Mouse (Mus musculus) A20 (cell line): ENCODE measurements around the gene B3galt1.

Experiments
- DNase-seq: peaks from one replicate; pipeline ENCODE4 v3.0.0-alpha.2; 2011; ENCODE audit warnings: low read depth, low spot score

B3galt1 gene

DNA sequence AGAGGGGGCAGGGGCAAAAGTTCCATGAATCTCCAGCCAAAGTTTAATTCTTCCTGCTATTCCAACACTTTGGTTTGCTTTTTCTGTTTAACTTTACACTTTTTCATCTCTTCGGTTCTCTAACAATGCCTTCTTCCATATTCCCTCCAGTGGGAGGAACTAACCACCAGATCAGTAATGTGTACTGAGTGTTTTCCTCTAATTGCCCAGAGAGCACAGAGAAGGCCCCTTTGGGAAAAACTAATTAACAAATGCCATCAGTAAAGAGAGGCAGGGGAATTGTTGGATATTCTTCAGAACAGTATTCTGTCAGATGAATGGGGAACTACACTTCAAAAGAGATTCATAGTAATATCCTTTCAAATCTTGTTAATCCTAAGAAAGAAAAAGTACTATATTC lies 338.1 kb downstream of the B3galt1 start:
- no peak for DNase-seq

DNA sequence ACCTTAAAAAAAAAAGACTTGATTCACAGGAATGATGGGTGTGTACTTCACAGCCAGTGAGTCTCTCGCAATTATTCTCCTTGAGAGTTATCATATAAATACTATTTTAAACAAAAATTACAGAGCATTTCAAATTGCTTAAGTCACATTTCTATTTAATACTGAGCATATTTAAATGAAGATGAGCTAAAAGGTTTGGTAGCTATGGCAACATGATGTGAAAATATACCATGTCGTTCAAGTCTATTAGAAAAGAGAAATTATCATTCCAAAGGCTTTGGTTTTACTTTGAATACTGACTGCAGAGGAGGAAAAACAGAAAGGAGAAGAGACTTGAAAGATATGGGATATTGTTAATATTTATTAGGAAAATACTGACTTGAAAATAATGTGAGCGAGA lies 366.3 kb downstream of the B3galt1 start:
- DNase-seq: no peak

DNA sequence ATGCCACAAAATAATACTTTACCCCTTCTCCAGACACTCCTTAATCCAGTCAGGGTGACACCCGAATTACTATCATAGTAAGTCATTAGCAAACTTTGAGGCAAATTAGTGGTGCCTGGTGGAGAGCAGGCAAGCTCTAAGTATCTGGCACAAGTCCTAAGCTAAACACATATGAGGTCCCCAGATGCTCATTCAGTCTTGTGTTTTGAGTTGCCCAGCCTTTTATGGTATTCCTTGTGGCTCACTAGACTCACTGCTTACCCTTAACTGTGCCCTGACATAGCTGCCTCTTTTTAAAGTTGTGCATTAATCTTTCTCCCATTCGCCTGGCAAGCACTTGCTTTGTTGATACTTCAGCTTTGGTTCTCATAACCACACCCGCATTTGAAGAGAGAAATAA lies 382.7 kb downstream of the B3galt1 start:
- no peak for DNase-seq

DNA sequence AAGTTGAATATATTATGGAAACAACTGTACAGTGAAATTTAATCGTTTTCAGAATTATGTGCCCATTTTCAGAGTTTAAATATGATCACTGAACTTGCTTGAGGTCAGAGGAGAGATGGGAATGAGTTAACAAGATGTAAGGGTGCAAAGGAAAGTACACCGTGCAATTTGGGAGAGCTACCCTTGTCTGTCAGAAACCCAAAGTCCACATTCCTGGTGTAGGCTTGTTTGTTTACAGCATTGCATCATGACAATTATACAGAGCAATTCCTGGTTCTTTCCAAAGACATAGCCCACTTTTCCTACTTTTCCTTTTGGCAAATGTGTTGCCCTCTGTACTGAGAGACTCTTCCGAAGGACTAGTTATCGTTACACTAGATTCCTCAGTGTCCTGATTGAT lies 390.5 kb downstream of the B3galt1 start:
- DNase-seq: no peak

GRCm38 (mm10) chr2:67957561-67957960 lies 391.9 kb downstream of the B3galt1 start:
- DNase-seq: no peak

GRCm38 (mm10) chr2:67960711-67961110 lies 395.0 kb downstream of the B3galt1 start:
- DNase-seq: no peak

- DNase-seq: no peak
Measured at GRCm38 (mm10) chr2:67968812-67969211, 403.1 kb downstream of the B3galt1 start.

DNA sequence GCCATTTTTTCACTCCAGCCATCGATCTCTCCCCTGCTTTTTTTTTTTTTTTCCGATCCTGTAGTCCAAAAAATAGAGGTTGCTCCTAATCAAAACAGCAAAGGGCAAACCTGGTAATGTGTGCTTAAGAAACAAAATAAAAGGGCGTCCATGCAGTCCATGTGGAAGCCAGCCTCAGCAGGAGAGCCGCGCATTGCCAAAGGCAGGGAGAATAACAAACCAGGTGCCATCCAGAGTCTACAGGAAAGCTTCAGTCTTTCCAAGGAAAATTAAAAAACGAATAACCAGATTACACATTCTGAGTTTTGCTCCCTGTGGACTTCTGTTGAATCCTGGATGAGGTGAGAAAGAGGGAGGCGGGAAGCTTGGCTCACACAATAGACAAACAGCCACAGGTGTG lies 405.4 kb downstream of the B3galt1 start:
- no peak for DNase-seq

- no peak for DNase-seq
Measured at GRCm38 (mm10) chr2:67971576-67971975, 405.9 kb downstream of the B3galt1 start.

DNA sequence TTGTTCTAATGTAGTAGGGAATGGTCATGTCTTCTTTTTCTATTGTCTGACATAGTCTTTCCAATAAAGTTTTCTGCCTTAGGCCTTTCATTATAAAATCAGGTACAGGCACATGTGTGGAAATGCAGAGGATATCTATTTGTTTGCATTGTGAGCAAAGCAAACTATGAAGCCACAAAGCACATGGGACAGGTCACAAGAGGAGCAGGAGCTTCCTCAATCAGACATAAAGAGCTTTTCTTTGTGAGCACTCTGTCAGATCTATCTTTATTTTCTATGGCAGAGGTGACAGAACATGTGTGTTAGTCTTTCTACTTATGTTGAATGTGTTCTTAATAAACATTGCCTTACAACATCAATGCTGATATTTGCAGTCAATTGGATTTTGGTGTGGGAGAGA lies 410.1 kb downstream of the B3galt1 start:
- DNase-seq: no peak

- no peak for DNase-seq
Measured at GRCm38 (mm10) chr2:67976488-67976887, 410.8 kb downstream of the B3galt1 start.

DNA sequence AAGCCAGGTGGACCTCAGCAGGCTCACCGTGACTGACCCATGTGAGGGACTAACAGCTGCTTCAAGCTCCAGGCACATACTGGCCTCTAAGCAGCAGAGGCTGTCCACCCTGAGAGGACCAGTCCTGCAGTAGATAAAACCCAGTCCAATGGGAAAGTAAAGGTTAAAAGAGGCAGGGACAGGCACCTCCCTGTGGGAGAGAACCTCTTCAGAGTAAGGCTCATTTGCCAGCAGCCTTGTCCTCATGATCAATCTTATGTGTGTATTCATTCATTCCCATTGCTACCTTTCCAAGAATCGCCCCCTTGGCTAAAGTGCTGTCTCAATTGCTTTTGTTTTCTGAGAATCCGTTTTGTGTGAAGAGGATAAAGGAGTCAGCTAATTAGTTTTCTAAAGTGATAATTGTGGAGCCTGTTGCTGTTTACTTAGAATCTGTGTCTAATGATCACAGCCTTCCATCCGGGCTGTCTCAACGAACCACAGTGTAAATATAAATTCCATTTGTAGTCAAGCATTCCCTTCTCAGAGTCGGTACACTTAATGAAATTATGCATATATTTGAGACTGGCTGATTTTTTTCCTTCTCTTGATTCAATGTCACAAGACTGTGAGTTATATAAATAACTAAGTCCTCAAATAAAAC lies 412.1 kb downstream of the B3galt1 start:
- DNase-seq: no peak

- no peak for DNase-seq
Measured at GRCm38 (mm10) chr2:67983563-67983962, 417.9 kb downstream of the B3galt1 start.

DNA sequence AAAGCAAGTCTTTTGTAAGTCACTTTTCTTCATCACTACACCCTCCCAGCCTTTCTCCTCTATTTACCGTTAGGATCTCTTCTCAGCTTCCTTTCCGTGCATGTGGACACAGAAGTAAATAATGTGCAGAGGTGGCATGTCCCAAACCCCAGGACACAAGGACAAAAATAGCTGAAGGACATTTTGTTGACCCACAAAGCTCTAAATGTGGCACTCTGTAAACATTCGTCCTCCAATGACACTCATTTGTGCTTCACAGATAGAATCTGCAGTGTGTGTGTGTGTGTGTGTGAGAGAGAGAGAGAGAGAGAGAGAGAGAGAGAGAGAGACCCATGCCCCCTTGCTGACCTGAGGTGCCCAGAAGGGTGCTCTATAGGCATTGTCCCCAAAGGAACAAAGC lies 419.5 kb downstream of the B3galt1 start:
- DNase-seq: no peak

DNA sequence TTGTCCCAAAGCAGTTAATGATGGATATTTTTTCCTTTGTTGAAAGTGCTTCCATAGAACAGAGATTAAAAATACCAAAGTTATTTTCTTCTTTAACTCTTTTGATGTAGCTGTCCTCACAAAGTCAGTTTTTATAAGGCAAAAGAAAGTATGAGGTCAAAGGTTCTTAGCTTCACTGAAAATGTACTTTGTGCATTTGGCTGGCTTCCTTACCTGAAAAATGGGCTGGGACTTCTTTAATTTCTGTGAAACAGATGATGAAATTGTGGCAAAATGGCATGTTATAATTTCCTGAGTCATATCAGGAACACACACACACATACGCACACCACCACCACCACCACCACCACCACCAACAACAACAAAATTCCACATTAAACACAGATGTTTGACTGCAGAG lies 427.8 kb downstream of the B3galt1 start:
- DNase-seq: no peak

DNA sequence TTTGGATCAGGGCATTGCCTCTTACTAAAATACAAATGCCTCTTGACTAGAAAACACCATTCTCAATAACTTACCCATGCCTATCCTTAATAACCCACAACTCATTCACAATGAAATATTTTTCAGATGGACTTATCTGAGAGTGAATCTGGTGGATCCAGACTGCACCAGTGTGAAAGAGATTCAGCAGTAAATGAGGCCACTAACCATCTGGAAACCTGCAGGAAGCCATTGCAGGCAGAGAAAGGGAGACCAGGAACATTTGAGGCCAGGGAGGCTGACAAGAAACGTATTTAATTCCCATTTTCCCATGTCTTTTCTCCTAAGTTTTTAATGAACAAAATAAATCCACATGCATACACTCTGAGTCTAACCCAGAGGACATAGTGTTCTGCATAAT lies 437.4 kb downstream of the B3galt1 start:
- DNase-seq: no peak

- no peak for DNase-seq
Measured at GRCm38 (mm10) chr2:68005210-68005609, 439.5 kb downstream of the B3galt1 start.

- DNase-seq: no peak
Measured at GRCm38 (mm10) chr2:68005711-68006110, 440.0 kb downstream of the B3galt1 start.

DNA sequence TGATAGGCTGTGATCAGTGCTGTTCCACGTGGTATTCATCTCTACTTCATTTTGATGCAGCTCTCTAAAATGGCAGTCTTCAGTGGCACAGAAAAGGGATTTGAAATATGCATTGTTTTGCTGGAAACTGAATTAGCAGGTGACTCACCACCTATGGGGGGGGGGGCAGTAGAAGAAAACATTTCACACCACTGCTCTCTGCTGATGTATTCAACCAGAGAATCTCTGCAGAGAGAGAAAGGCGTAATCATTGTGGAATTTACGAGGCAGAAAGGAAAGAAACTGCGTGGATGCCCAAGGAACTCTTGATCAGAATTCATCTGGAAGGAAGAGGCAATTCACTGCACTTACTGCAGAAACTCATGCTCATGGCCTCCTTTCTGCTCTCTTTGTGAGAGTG lies 445.7 kb downstream of the B3galt1 start:
- DNase-seq: no peak

DNA sequence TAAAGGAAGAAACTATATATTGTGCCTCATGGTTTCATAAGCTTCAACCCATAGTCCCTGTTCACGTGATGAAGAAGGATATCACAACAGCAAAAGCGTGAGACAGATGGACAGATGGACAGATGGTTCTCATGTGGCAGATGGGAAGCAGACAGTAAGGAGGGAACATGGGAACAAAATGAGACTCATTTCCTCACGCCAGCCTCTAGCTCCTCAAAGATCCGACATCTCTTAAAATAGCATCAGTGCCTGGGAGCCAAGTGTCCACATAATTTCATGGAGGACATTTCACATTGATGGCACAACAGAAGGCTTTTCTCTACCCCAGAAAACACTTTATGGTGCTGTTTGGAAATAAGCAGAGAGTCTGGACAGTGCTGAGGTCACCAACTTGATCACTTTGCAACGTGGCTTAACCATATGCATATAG lies 454.6 kb downstream of the B3galt1 start:
- no peak for DNase-seq

DNA sequence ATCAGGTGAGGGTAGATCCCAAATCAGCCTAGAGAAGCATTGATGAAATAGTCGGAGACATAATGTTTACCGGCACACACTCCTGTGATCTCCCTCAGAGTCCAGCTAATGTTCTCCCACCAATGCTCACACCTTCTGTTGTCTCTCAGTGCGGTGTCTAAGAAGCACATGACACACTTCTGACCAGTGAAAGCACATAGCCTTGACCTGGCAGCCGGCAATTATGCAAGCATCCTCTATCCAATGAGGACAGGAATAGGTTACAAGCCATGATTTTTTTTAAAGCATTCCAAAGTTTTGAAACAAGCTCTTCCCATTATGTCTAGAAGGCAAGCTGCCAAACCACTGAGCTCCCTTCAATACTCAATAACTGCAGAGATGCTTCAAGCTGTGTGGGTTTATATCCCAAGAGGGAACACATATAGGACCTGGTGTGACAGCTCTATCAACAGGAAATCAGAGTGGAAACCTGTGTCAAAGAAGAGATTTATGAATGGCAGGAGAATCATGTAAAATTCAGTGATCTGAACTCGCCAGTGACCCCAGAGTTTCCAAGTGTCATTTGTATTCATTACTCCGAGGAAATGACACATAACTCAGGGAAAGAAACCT lies 456.0 kb downstream of the B3galt1 start:
- DNase-seq: no peak

DNA sequence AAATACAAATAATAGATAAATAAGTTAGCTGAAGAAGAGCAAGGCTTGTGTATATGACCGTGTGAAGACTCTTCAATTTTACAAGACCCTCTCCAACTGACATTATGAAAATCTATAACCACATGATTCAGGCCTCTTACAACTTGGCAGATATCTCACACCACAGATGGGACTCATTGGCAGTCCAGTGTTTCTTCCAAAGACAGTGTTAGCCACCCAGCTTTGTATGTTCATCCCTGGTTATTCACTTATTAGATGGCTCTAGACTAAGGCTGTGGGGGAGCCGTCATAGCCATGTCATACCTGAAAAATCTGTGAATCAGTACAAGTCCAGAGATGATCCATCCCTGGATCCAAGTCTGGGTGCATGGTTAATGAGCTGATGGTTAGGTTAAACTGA lies 463.1 kb downstream of the B3galt1 start:
- no peak for DNase-seq

- no peak for DNase-seq
Measured at GRCm38 (mm10) chr2:68034711-68035110, 469.0 kb downstream of the B3galt1 start.

DNA sequence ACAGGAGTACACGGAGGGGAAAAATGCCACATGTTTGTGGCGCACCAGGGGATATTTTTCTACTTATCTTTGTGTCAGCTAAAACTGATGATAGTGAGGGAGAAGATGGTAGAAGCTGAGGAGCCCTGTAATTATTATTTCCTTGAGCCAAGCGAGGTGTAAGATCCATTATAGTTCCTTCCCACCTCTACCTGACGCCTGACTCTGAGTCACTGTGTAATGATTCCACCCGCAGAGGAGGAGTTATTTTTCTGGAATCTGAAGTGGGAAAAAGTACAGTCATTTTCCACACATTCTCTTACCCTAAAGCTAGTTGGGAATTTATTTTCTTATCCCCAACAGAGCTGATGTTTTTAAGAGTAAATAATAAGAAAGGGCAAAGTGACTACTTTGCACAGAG lies 475.1 kb downstream of the B3galt1 start:
- no peak for DNase-seq
